Mouse (Mus musculus): ENCODE measurements at regions not wholly inside any gene's neighbourhood (a gene's known extent, or its start where the extent isn't known, plus 50 kb on each side); places are given as distances from the start of the nearest gene placed in this dataset.

- no peak for TF ChIP-seq GATA1 (IDR thresholded peaks at IDR 0.05; ENCODE audit: low read length)
- TF ChIP-seq TAL1 (IDR thresholded peaks at IDR 0.05; ENCODE audit: low read length) = no peak
These were observed 189.4 kb upstream of the Btg1 start for GRCm38 (mm10) chr10:96427407-96427806.
